Mouse (Mus musculus) erythroblast, embryonic 14.5 days (primary cell): ENCODE measurements around the gene Tspear. TPM values are rescaled to one million over a fixed set of nuclear protein-coding genes. Genes with fewer than 3 reads are reported as not detected.
"Not testable (repeated sequence)": the region's sequence is repeated elsewhere in the genome, so short reads cannot be mapped to it uniquely, and the experiment has no call there.

Experiments
- H3K27me3 ChIP-seq: 2 replicates; pipeline ENCODE4 v1.6.1; 2012; ENCODE audit warnings: inconsistent platforms; ENCODE audit not compliant: control insufficient read depth
- H3K36me3 ChIP-seq: 2 replicates; pipeline ENCODE4 v1.6.1; 2012; ENCODE audit warnings: mild to moderate bottlenecking, inconsistent platforms; ENCODE audit not compliant: control insufficient read depth
- H3K4me1 ChIP-seq: 2 replicates; pipeline ENCODE4 v1.6.1; 2012; ENCODE audit warnings: inconsistent platforms; ENCODE audit not compliant: control insufficient read depth
- H3K4me3 ChIP-seq: replicated peaks from 2 replicates; pipeline ENCODE3; 2012; ENCODE audit warnings: moderate library complexity, mild to moderate bottlenecking, inconsistent platforms
- H3K9me3 ChIP-seq: 2 replicates; pipeline ENCODE4 v1.6.1; 2012; ENCODE audit warnings: low read length, inconsistent platforms, mixed read lengths; ENCODE audit not compliant: control insufficient read depth
- GATA1 ChIP-seq: IDR thresholded peaks from 2 replicates; pipeline ENCODE4 v1.6.1; 2012; ENCODE audit warnings: low read length, inconsistent platforms, mixed read lengths
- TAL1 ChIP-seq: IDR thresholded peaks from 3 replicates; pipeline ENCODE4 v1.6.1; 2012; ENCODE audit warnings: low read length, inconsistent platforms, mixed read lengths
- polyA plus RNA-seq: library from polyadenylated mRNA; stranded (reverse); fragments of >175 nt; gene quantifications from 2 replicates; pipeline ENCODE4 v1.2.3, GENCODE M21; 2012

Tspear gene
- polyA plus RNA-seq, 1 experiment: not detected

GRCm38 (mm10) chr10:77666342-77666741, 20.0 kb upstream of the Tspear start:
- Histone ChIP-seq H3K9me3 (no peaks in the 10 kb centered on the region), H3K4me3 (no peak overlapping the region), H3K36me3 (no peaks in the 10 kb centered on the region), H3K27me3 (peaks cover 15% of the 10 kb centered on the region), H3K4me1 (peaks cover 13% of the 10 kb centered on the region)
- no peak for TF ChIP-seq GATA1
- TF ChIP-seq TAL1: no peak

DNA sequence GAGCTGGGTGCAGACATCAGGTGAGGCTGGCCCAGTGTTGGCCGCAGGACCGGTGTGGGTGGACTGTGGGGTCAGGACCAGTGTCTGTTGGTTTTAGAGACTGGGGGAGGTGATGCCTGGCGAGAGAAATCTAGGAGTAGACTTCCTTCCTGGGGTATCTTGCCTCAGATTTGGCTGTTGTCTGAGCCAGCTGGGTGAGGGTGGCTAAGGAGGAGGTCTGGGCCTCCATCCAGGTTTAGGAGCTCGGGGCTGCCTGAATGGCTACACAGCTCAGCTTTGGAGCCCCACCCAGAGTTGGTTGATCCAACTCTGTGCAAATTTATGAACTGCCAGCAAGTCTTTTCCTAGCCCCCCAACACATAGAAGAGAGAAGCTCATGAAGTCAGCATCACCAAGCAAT, 19.0 kb upstream of the Tspear start:
- Histone ChIP-seq H3K9me3 (no peaks in the 10 kb centered on the region), H3K4me1 (peaks cover 18% of the 10 kb centered on the region), H3K27me3 (peaks cover 15% of the 10 kb centered on the region), H3K36me3 (no peaks in the 10 kb centered on the region), H3K4me3 (no peak overlapping the region)
- TF ChIP-seq GATA1 (no peak), TAL1 (no peak)

GRCm38 (mm10) chr10:77670710-77671109, 15.7 kb upstream of the Tspear start:
- Histone ChIP-seq H3K4me3 (no peak overlapping the region), H3K9me3 (no peaks in the 10 kb centered on the region), H3K36me3 (no peaks in the 10 kb centered on the region), H3K4me1 (peaks cover 25% of the 10 kb centered on the region), H3K27me3 (peaks cover 10% of the 10 kb centered on the region)
- no peak for TF ChIP-seq GATA1
- no peak for TF ChIP-seq TAL1

DNA sequence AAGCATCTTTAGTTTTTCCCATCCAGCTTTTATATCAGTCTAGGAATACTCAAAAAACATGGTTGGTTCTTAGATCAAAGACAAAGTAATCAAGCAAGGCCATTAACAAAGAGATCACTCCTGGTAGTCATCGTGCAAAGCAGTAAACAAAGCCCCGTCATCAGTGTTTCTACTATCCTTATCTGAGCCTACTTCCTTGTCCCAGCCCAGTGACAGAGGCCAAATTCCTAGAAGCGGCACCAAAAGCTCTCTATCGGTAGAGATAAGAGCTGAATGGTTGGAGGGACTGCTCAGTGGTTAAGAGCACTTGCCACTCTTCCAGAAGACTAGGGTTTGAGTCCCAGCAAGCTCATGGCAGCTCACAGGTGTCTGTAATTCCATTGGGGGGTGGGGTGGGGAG, 14.8 kb upstream of the Tspear start:
- H3K9me3 ChIP-seq: no peaks in the 10 kb centered on the region
- no peaks in the 10 kb centered on the region for H3K36me3 ChIP-seq
- H3K4me3 ChIP-seq: no peak overlapping the region
- H3K27me3 ChIP-seq: peaks cover 18% of the 10 kb centered on the region
- H3K4me1 ChIP-seq: peaks cover 25% of the 10 kb centered on the region
- no peak for TF ChIP-seq TAL1
- peak; percentile 39; the same call in 1 of the 2 replicates for TF ChIP-seq GATA1

- peaks cover 5% of the 10 kb centered on the region; the same call in 1 of the 2 replicates for H3K9me3 ChIP-seq
- H3K36me3 ChIP-seq: no peaks in the 10 kb centered on the region
- H3K27me3 ChIP-seq: peaks cover 41% of the 10 kb centered on the region
- no peak for TF ChIP-seq GATA1
- no peak for TF ChIP-seq TAL1
- no peak overlapping the region for H3K4me3 ChIP-seq
- peaks cover 25% of the 10 kb centered on the region for H3K4me1 ChIP-seq
These were observed 12.6 kb upstream of the Tspear start for GRCm38 (mm10) chr10:77673765-77674164.

DNA sequence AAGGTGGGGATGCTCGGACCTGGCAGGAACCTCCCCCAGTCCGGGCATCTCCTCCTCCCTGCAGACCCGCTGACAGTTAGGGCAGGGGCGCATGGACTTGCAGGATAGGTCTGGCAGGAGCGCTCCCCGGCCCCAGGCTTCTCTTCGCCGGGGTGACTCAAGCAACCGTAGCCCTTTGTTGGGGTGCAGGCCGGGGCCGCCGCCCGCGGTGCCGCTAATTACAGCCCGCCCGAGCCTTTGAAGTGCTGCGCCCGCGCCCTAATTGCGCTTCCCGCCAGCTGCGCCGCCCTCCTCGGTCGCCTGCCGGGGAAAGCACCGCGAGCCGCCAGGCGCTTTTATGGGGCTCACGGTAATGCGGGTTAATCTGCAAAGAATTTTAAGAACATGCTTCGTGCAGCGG, 8.8 kb upstream of the Tspear start:
- peaks cover 69% of the 10 kb centered on the region for H3K27me3 ChIP-seq
- no peaks in the 10 kb centered on the region for H3K36me3 ChIP-seq
- H3K4me1 ChIP-seq: peaks cover 7% of the 10 kb centered on the region
- H3K4me3 ChIP-seq: no peak overlapping the region
- H3K9me3 ChIP-seq: peaks cover 5% of the 10 kb centered on the region; the same call in 1 of the 2 replicates
- no peak for TF ChIP-seq GATA1
- TF ChIP-seq TAL1: no peak

DNA sequence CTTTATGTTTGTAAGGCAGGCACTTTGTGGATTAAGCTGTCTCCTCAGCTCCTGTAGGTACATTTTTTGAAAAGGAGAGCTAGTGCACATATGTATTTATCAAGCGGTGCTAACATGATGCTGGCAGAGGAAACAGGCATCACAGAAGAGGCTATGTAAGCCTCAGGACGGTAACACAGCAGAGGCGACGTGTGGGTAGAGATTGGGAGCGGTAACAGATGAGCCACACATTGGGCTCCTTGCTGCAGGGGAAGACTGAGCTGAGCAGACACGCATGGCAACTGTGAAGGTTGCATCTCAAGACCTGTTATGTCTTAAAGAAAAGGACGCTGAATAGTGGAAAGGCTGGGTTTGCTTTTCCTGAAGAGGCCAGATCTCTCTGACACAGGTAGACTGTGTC, 3.4 kb upstream of the Tspear start:
- Histone ChIP-seq H3K4me1 (no peaks in the 10 kb centered on the region), H3K9me3 (peaks cover 4% of the 10 kb centered on the region; the same call in 1 of the 2 replicates), H3K27me3 (peaks cover 87% of the 10 kb centered on the region)

GRCm38 (mm10) chr10:77684181-77684580, 2.2 kb upstream of the Tspear start:
- no peaks in the 10 kb centered on the region for H3K9me3 ChIP-seq
- no peaks in the 10 kb centered on the region for H3K4me1 ChIP-seq

More for the DNA sequence above, 3.4 kb upstream of the Tspear start:
- H3K36me3 ChIP-seq: no peaks in the 10 kb centered on the region
- TF ChIP-seq GATA1: no peak
- no peak for TF ChIP-seq TAL1
- no peak overlapping the region for H3K4me3 ChIP-seq

DNA sequence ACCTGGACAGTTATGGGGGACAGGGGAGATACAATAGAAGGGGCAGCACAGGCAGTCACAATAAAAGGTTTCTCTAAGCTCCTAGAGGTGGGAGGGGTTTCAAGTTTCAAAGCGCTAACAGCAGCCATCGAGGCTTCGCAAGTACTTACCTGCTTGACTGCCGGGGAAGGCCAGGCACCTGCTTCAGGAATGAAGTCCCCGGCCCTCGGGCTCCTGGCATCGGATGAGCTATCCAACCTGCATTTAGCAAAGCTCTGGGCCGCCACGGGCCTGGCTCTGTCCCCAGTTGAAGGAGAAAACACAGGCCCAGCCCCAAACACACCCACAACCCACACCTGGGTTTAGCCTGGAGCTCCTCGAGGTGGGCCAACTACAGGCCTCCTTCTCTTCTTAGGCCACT, 652 bp downstream of the Tspear start:
- peaks cover 70% of the 10 kb centered on the region for H3K27me3 ChIP-seq
- no peak overlapping the region for H3K4me3 ChIP-seq
- no peak for TF ChIP-seq TAL1
- no peak for TF ChIP-seq GATA1
- no peaks in the 10 kb centered on the region for H3K4me1 ChIP-seq
- no peaks in the 10 kb centered on the region for H3K9me3 ChIP-seq
- no peaks in the 10 kb centered on the region for H3K36me3 ChIP-seq

More at GRCm38 (mm10) chr10:77684181-77684580, 2.2 kb upstream of the Tspear start:
- TF ChIP-seq TAL1: no peak
- Histone ChIP-seq H3K4me3 (no peak overlapping the region), H3K27me3 (peaks cover 85% of the 10 kb centered on the region), H3K36me3 (no peaks in the 10 kb centered on the region)

GRCm38 (mm10) chr10:77690356-77690807, 4.0 kb downstream of the Tspear start, which contains the start of gene Gm19402:
TSS of gene Gm19402 (minus strand) at chr10:77690757.
- H3K36me3 ChIP-seq, H3K9me3 ChIP-seq, H3K4me1 ChIP-seq, H3K4me3 ChIP-seq: not testable (repeated sequence)
- H3K27me3 ChIP-seq: peaks cover 42% of the 10 kb centered on the region
